Mouse (Mus musculus) heart, adult 2 months (tissue): ENCODE data around the gene Ccnd3.

Experiments
- CTCF ChIP-seq: fragments of 200-600 bp; IDR thresholded peaks from 2 replicates; pipeline ENCODE4 v1.8.1; 2022; ENCODE audit warnings: antibody characterized with exemption, mild to moderate bottlenecking, moderate library complexity
- EP300 ChIP-seq: fragments of 200-500 bp; IDR thresholded peaks from 2 replicates; pipeline ENCODE4 v1.6.1; 2011; ENCODE audit warnings: low read depth, low read length, control low read depth; ENCODE audit not compliant: insufficient read depth
- POLR2A ChIP-seq: fragments of 200-500 bp; IDR thresholded peaks from 2 replicates; pipeline ENCODE4 v1.6.1; 2011; ENCODE audit warnings: mild to moderate bottlenecking, low read depth, low read length, control low read depth; ENCODE audit not compliant: insufficient read depth

- TF ChIP-seq CTCF (no peak), POLR2A (no peak), EP300 (no peak)
Observed at GRCm38 (mm10) chr17:47484241-47484921, 20.5 kb upstream of the Ccnd3 start.
